Mouse (Mus musculus) cerebellum, adult 8-10 months (tissue): ENCODE measurements around the gene Trim15.

Experiments
- DNase-seq: peaks from one replicate; pipeline ENCODE4 v3.0.0; 2022

Gene Trim15

DNA sequence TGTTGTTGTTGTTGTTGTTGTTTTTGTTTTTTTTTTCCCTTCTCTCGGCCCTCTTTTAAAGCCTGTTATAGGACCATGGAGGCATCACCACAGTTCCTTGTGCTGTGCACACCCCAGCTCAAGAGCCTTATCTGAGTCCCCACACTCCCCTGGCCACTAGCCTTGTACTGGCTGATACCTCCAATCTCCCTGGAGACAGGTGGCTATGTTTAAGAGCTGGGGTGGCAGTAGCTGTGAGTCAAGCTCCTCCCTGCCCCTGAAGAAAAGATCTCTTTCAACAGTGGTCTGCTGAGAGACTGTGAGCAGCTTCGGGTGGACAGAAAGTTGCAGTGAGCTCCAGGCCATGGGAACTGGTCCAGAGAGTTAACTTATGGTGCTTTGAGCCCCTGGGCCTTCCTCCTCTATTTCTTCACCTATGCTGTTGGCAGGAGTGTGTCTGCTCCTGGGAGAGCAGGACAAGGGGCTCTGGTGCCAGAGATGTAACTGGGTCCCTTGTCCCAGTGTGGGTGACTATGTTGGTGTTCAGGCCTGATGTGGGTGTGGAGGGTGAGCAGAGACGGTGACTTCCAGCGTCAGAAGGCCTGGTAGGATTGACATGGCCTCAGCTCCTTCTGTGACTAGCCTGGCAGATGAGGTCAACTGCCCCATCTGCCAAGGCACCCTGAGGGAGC lies 2.4 kb upstream of the Trim15 start, which contains the start of gene Trim10:
Trim10 (plus strand) TSS at position 291 of the 671 bp plus-strand sequence.
- no peak for DNase-seq

DNA sequence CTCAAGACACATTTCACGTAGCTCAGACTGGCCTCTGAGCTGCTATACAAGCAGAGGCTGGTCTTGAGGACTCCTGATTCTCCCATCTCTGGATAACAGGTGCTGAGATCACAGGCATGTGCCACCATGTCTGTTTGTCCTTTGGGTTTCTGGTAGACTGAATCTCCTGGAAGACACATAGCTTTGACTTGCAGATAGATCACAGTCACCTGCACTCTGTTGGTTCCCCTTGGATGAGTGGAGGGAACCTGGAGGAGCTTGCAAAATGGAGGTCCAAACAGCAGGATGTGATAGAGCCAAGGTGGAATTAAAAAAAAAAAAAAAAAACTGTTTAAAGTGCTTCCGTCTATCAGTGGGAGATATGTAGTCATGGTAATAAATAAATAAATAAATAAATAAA lies 1.8 kb upstream of the Trim15 start:
- no peak for DNase-seq

DNA sequence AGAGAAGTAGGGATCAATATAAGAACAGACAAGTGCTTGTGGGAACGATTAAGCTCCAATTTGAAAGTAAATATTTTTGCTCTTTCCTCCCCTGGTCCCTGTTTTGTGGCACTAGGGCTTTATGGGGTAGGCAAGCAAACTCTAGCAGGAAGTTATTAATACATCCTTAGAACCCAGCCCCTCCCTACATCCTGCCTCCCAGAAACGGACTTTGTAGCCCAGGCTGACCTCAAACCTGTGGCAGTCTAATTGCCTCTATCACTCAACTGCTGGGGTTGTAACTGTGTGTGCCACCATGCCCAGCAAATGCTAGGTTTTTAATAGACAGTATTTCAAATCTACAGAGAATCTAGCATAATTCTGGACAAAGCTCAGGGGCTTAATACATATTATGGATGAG lies 5.3 kb downstream of the Trim15 start:
- no peak for DNase-seq

DNA sequence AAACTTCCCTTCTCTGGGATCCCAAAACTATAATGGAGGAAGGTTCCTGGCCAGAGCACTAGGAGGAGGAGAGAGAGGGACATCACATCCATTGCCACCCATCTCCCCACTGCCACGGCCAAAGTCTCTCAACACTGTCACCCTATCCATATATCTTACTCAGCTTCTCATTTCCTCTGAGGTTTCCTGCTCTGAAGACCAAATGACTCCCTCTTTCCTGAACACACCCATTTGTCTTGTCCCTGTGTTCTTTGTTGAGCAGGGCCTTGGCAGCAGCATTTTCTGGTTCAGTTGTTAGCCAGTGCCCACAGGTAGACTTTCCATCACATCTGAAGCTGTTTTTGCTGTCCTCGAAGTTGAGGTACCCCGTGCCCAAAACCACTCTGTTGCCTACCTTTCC lies 8.8 kb downstream of the Trim15 start:
- no peak for DNase-seq

GRCm38 (mm10) chr17:36856236-36856635 lies 10.8 kb downstream of the Trim15 start:
- no peak for DNase-seq

DNA sequence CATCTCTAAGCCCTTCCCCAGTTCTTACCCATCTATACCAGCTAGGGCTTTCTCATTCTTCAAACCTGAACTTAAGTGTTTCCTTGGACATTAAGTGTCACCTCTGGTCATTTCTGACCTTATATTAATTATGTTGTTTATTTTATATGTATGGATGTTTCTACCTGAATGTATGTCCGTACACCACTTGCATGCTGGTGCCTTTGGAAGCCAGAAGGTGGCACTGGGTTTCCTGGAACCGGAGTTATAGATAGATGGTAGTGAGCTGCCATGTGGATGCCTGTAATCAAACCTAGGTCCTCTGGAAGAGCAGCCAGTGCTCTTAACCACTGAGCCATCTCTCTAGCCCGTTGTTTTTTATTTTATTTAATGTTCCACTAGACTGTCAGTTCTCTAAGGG lies 11.5 kb downstream of the Trim15 start:
- DNase-seq = no peak

GRCm38 (mm10) chr17:36851627-36852026 lies 15.4 kb downstream of the Trim15 start:
- no peak for DNase-seq

DNA sequence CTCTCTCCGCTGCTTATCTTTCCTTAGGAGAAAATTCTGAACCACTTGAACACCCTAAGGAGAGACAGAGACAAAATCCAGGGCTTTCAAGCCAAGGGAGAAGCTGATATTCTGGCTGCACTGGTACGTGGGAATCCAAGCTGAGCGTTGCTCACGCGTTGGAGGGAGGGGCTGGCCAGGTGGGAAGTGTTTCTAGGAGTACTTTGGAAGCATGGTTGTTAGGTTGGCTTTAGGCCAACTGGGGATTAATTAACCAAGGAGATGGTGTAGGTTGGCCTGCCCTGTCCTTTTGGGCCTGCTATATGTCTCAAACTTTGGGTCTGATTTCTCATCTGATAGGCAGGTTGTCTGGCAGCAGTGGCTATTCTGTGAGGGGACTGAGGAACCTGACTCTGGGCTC lies 15.8 kb downstream of the Trim15 start:
- DNase-seq = no peak

DNA sequence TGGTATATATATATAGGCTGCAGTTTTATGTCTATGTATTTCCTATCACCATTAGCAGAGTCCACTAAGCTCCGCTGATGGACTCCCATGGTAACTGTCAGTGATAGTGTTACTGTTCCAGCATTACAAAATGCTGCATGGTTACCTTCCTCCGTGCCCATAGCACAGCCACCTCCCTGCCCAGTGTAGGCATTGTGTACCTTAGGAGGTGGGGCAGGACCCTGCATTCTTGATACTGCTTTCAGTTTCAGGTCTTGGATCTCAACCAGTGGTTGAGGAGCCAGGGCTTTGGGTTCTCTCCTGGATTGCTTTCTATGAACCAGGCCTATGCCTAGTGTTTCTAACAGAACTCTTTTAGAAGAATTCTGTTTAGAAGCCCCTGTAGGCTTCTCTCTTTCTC lies 17.0 kb downstream of the Trim15 start:
- no peak for DNase-seq

GRCm38 (mm10) chr17:36848911-36849310 lies 18.1 kb downstream of the Trim15 start:
- DNase-seq = no peak

GRCm38 (mm10) chr17:36844725-36845124 lies 22.3 kb downstream of the Trim15 start:
- no peak for DNase-seq

- no peak for DNase-seq
These were observed 22.7 kb downstream of the Trim15 start for GRCm38 (mm10) chr17:36844286-36844719.

DNA sequence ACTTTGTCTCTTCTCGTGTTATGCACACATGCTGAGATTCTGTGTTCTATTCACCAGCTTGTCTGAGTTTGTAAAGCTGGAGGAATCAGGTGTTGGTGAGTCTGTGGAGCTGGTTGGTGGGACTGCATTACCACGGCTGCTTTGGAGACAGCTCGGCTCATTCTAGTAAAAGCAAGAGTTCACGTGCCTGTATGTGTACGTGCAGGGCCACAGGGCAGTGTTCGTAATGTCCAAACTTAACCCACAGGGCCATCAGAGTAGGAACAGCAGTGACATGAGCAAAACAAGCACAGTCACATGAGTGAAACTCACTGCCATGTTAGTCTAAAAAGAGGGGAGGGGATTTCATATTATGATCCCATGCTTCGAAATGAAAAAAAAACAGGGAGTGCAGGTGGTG lies 23.3 kb downstream of the Trim15 start:
- no peak for DNase-seq

GRCm38 (mm10) chr17:36840961-36841445 lies 26.0 kb downstream of the Trim15 start:
- no peak for DNase-seq

- DNase-seq = no peak
These were observed 27.1 kb downstream of the Trim15 start for GRCm38 (mm10) chr17:36839931-36840330.

- no peak for DNase-seq
These were observed 28.0 kb downstream of the Trim15 start for GRCm38 (mm10) chr17:36839001-36839400.

- peak; percentile 98 for DNase-seq
These were observed 29.9 kb downstream of the Trim15 start, which contains the start of gene Trim26 for GRCm38 (mm10) chr17:36836874-36837647. Gene Trim26 (plus strand): TSS chr17:36837134.

DNA sequence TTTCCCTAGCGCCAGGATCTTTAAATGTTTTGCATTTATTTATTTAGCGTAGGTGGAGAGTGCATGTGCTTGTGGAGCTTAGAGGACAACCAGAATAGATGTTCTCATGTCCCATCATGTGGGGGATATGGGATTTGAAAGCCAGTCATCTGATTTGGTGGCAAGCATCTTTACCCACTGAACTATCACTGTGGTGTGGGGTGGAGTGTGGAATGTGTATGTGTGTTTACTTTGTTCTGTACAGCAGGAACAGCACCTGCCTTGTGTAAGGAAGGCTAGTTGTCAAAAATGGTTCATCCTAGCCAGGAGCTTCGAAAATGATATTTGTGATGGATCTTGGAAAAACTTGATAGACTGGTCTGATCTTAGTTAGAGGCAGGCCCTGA lies 30.6 kb downstream of the Trim15 start:
- DNase-seq = no peak

DNA sequence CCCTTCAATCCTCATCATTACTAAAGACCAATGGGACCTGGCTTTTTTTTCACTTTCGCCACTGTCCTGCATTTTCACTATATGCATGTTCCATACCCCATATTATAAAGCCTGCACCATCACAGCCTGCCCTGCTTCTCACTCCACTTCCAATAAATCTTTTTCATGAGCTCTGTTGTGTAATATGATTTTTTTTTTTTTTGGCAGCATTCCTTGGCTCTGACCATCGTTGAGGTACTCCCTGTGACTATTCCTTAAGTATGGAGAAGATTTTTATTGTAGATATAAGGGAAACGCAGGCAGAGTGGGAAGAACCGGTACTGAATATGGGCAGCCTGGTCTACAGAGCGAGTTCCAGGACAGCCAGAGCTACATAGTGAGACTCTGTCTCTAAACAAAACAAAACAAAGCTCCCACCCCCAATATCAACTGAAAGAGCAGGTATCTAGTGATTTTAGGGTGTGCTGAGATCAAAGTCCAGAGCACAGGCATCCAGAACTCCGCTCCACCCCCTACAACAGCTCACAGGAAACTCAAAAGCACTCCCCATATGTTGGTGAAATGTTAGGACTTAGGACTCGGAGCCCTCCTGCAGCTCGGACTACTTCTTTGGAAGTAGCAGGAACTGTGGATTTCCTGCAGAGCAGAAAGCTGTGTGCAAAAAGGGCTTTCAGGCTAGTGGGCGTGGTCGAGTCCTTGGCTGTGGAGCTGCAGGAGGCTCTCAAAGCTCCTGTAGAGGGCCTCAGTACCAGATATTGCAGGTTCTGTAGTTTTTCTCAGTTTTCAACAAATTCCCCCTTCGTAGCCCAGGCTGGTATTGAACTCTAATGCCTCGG lies 31.2 kb downstream of the Trim15 start:
- DNase-seq = peak; percentile 41

- no peak for DNase-seq
These were observed 34.3 kb downstream of the Trim15 start for GRCm38 (mm10) chr17:36832694-36833093.

GRCm38 (mm10) chr17:36830470-36830869 lies 36.5 kb downstream of the Trim15 start:
- no peak for DNase-seq

DNA sequence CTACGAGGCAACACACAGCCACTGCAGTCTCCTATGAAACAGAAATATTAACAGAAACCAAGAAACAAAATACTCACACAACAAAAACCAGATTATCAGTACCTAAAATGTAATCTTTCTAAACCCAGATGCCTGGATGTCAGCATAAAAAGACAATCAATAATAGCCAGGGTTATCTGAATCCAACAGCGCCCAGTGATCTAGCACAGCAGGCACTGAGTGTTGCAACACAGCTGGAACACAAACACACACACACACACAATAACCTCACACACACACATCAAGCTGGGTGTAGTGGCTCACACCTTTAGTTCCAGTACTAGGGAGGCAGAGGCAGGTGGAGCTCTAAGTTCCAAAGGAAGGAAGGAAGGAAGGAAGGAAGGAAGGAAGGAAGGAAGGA lies 38.5 kb downstream of the Trim15 start:
- DNase-seq = no peak

GRCm38 (mm10) chr17:36826002-36826401 lies 41.0 kb downstream of the Trim15 start:
- DNase-seq = peak; percentile 83
